Mouse (Mus musculus) left cerebral cortex, postnatal 14 days (tissue): Measurements from ENCODE around the gene Mafk. TPM values are rescaled to one million over a fixed set of nuclear protein-coding genes. Genes with fewer than 3 reads are reported as not detected.
"Not testable (repeated sequence)": the region's sequence is repeated elsewhere in the genome, so short reads cannot be mapped to it uniquely, and the experiment has no call there.

Source experiments
- DNase-seq, 2 experiments: peaks; one replicate each; pipeline ENCODE4 v3.0.0; 2021 to 2022; ENCODE audit warnings: low spot score in 2 of 2, mixed read lengths in 1 of 2
- intact Hi-C: fragments of 180-260 bp; cut with DNase I; formaldehyde crosslinking; loops from one replicate; pipeline ENCODE4 v1.15.1; 2025
- long read RNA-seq, 2 experiments: library from polyadenylated mRNA; stranded (forward); transcript quantifications; one replicate each; pipeline ENCODE4 v2.0.0; 2021
- total RNA-seq, 2 experiments: library from RNA; stranded (reverse); gene quantifications; 2 replicates each; pipeline ENCODE4 v1.2.3; 2021

Mafk gene
- 1 to 10 TPM; 7.6 to 8.5 TPM for total RNA-seq
- long read RNA-seq, experiment 1, partial matches to known transcripts: 1 of 13 reads
- long read RNA-seq, experiment 1, other reads (novel, unspliced or antisense): 7 of 13 reads
- long read RNA-seq, experiment 2, partial matches to known transcripts: 1 of 15 reads
- long read RNA-seq, experiment 2, other reads (novel, unspliced or antisense): 10 of 15 reads

DNA sequence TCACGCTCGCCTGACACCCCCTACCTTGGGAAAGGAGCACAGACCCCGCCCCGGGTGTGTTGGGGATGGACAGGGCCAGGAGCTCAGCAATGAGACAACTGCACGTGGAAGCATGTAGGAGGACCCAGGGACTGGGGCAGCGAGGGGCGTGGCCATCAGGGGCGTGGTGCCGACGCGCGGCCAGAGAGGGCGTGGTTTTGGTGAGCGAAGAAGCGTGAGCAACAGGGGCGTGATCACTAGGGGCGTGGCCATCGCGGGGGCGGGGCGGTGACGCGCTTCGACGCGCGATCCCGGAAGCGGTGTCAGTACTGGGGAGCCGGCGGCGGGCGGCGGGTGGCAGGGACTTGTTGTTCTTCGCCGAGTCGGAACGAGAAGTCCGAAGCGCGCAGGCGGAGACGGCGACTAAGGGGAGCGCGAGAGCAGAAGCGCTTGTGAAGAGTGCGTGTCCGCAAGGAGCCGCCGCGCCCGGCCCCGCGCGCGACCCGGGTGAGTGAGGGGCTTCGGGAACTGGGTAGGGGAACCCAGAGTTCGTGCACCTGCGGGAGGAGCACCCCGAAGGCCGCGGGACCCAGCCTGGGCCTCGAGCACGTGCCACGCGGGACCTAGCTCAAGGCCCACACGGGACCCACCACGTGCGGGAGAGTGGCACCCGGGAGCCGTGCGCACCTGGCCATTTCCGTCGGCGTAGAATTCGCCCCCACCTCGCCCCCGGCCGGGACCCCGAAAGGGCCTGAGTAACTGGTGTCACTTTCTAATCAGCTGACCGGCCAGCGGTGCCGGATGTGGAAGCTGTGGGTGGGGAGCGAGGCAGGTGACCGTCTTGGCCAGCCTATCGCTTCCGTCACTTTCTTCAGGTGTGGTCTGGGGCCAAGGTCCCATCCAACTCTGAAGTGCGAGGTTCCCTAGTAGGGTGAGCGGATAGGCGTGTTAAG, at the start of gene Mafk:
Gene Mafk, plus strand, starts transcription at position 287 of the 932 bp plus-strand sequence.
- peak; percentile 94 for DNase-seq
- intact Hi-C loops: no loop called here

- DNase-seq, intact Hi-C loops: not testable (repeated sequence)
Measured at GRCm38 (mm10) chr5:139742640-139743039, 48.7 kb upstream of the Mafk start.

GRCm38 (mm10) chr5:139745771-139746170, 45.5 kb upstream of the Mafk start:
- intact Hi-C loops: no loop called here
- DNase-seq: peak; percentile 44

- intact Hi-C loops: loop anchor here (1.0 to 10.0 kb wide), 3 partner anchors 32 to 415 kb away; no protein-coding TSS in a partner anchor
- no peak for DNase-seq
Measured at GRCm38 (mm10) chr5:139749413-139750125, 41.7 kb upstream of the Mafk start.

- peak; percentile 53 to 63 for DNase-seq
- intact Hi-C loops: loop anchor here (1.0 to 10.0 kb wide), 3 partner anchors 33 to 416 kb away; no protein-coding TSS in a partner anchor
Measured at GRCm38 (mm10) chr5:139750535-139750934, 40.8 kb upstream of the Mafk start.

GRCm38 (mm10) chr5:139754753-139755152, 36.6 kb upstream of the Mafk start:
- DNase-seq: peak; percentile 66 to 87
- intact Hi-C loops: loop anchor here (10.0 kb wide), 2 partner anchors 220 to 420 kb away; no protein-coding TSS in a partner anchor

GRCm38 (mm10) chr5:139756135-139756534, 35.2 kb upstream of the Mafk start:
- DNase-seq: no peak

DNA sequence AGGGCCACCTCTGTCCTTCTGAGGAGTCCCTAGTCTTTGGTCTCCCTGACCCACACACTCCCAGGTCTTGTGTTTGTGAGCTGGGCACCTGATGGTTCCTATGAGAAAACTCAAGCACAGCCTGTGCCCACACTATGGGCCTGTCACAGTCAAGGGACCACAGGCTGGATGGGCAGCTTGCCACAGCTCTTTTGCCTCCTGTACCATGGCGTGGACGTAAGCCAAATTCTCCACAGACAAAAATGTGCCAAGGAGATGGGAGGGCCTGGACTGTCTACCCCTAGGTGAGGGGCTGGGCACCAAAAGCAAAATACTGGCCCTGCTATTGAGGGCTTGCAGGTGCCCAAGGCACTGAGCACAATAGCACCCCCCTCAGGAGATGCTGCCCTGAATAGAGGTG, 34.7 kb upstream of the Mafk start:
- DNase-seq: no peak

More at GRCm38 (mm10) chr5:139756135-139756534, 35.2 kb upstream of the Mafk start:
- intact Hi-C loops: loop anchor here (10.0 kb wide), 2 partner anchors 221 to 421 kb away; no protein-coding TSS in a partner anchor

GRCm38 (mm10) chr5:139758096-139758495, 33.2 kb upstream of the Mafk start:
- intact Hi-C loops: loop anchor here (10.0 kb wide), 2 partner anchors 223 to 423 kb away; no protein-coding TSS in a partner anchor
- DNase-seq: peak; percentile 40 to 59

More for the DNA sequence above, 34.7 kb upstream of the Mafk start:
- intact Hi-C loops: loop anchor here (10.0 kb wide), 2 partner anchors 222 to 422 kb away; no protein-coding TSS in a partner anchor

GRCm38 (mm10) chr5:139764296-139764695, 27.0 kb upstream of the Mafk start:
- no peak for DNase-seq
- intact Hi-C loops: no loop called here

DNA sequence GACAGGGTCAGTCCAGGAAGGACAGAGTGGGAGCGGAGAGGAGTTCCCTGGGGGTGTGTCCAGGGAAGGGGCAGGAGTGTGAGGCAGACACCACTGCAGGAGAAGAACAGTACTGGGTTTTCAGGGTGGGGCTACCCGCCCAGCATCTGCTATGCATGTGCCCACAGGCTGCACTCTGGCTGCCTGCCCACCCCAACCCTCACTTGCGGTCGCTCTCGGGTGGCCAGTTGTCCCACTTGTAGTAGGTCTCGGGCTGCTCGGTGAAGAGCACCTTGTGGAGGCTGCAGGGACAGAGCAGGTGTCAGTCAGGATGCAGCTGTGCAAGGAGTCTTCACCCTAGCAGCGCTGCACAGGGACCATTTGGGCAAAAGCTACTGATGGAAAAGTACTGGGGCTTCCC, 23.1 kb upstream of the Mafk start:
- no peak for DNase-seq
- intact Hi-C loops: no loop called here

DNA sequence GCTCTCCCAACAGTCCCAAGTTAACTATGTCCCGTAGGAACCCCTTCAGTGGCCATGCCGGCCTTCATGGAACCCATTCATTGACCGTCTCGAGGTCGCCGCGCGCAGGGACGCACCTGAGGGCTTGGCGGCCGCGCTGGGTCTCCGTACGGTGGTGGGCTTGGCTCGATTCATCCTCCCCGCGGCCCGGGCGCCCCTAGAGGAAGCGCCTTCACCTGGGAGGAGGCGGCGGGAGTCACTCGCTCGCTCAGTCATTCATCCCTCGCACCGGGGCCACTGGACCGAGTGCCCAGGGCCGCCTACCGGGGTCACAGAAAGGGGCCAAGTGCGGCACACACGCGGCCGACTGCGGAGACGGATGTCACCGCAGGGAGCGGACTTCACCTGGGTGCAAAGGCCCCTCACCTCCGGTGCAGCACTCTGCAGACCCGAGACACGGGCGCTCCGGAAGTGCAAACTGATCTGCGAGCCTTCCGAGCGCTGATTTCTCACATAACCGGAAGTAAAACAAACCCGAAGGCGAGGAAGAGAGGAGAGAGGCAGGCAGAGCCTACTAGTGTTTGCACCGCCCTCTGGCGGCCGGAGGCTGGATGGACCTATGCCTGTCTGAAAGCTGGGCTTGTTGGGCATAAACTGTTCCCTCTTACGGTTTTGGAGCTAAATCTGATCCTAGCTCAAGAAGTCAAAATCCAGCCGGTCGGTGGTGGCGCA, 15.9 kb upstream of the Mafk start, which contains the start of gene Ints1:
Gene Ints1, minus strand, starts transcription at position 459 of the 711 bp plus-strand sequence.
- DNase-seq: peak; percentile 99
- intact Hi-C loops: no loop called here

- no peak for DNase-seq
- intact Hi-C loops: no loop called here
Measured at GRCm38 (mm10) chr5:139776966-139777365, 14.3 kb upstream of the Mafk start.

DNA sequence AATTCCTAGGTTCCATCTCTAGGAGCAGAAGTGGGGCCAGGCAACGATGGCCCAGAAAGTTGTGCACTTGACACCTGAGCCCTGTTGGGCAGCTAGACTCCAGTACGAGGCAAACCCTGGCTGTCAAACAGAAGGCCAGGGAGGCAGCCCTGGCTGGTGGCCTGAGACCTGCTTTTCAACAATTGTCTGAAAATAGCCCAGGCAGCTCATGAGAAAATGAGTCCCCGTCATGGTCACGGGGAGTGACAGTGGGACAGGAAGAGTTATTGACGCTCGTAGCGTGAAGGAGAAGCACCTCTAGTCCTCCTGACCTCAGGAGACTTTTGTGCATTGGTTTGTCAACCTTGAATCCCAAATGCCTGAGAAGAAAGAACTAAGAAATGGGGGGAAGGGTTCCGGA, 9.9 kb upstream of the Mafk start:
- no peak for DNase-seq

GRCm38 (mm10) chr5:139789466-139789865, 1.8 kb upstream of the Mafk start:
- no peak for DNase-seq
- intact Hi-C loops: no loop called here

More for the DNA sequence above, 9.9 kb upstream of the Mafk start:
- intact Hi-C loops: no loop called here

- intact Hi-C loops: no loop called here
- no peak for DNase-seq
Measured at GRCm38 (mm10) chr5:139792159-139792775, 954 bp downstream of the Mafk start.

DNA sequence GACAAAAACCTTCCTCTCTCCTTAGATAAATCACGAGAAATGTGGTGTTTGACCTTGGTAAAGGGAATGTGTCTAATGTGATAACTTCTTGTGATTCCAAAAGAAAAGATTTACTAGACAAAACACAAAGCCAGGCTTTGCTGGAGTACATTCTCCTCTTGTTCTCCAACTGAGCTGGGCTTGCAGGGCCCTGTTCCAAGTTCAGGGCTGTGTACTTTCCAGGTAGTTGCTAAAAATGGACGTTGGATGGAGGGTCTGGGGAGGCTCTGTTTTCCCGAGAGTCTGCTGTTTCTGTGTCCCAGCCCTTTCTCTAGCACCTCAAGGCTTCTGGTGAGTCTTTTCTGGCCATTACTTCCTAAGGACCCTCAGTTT, 1.6 kb downstream of the Mafk start:
- intact Hi-C loops: no loop called here
- no peak for DNase-seq

- DNase-seq: no peak
- intact Hi-C loops: no loop called here
Measured at GRCm38 (mm10) chr5:139793338-139794089, 2.2 kb downstream of the Mafk start.
